Mouse (Mus musculus): Measurements from ENCODE around the gene Adgrg3. TPM values are rescaled to one million over a fixed set of nuclear protein-coding genes. Genes with fewer than 3 reads are reported as not detected.
A peak's percentile ranks its signal among the peaks of the same experiment; 100 is the strongest.

Adgrg3 gene
- total RNA-seq, 2 experiments from 2014 or later = 15.5 to 28.8 TPM

GRCm38 (mm10) chr8:94992534-94992933, 25.0 kb upstream of the Adgrg3 start:
- ATAC-seq (ENCODE audit: poor library complexity, severe bottlenecking) = no peak

- no peak for ATAC-seq (ENCODE audit: poor library complexity, severe bottlenecking)
These were observed 24.3 kb upstream of the Adgrg3 start for GRCm38 (mm10) chr8:94992996-94993724.

GRCm38 (mm10) chr8:94994006-94994405, 23.5 kb upstream of the Adgrg3 start:
- no peak for ATAC-seq (ENCODE audit: poor library complexity, severe bottlenecking)

- no peak for ATAC-seq (ENCODE audit: poor library complexity, severe bottlenecking)
These were observed 23.0 kb upstream of the Adgrg3 start for GRCm38 (mm10) chr8:94994510-94994909.

GRCm38 (mm10) chr8:94995336-94995893, 22.1 kb upstream of the Adgrg3 start:
- peak; percentile 79 for ATAC-seq (ENCODE audit: poor library complexity, severe bottlenecking)

GRCm38 (mm10) chr8:94996037-94996436, 21.5 kb upstream of the Adgrg3 start:
- no peak for ATAC-seq (ENCODE audit: poor library complexity, severe bottlenecking)

- no peak for ATAC-seq (ENCODE audit: poor library complexity, severe bottlenecking)
These were observed 20.3 kb upstream of the Adgrg3 start for GRCm38 (mm10) chr8:94996899-94997856.

GRCm38 (mm10) chr8:94997857-94998243, 19.6 kb upstream of the Adgrg3 start:
- no peak for ATAC-seq (ENCODE audit: poor library complexity, severe bottlenecking)

- no peak for ATAC-seq (ENCODE audit: poor library complexity, severe bottlenecking)
These were observed 19.1 kb upstream of the Adgrg3 start for GRCm38 (mm10) chr8:94998431-94998830.

GRCm38 (mm10) chr8:94999004-94999403, 18.5 kb upstream of the Adgrg3 start:
- no peak for ATAC-seq (ENCODE audit: poor library complexity, severe bottlenecking)

- ATAC-seq (ENCODE audit: poor library complexity, severe bottlenecking) = no peak
These were observed 17.5 kb upstream of the Adgrg3 start for GRCm38 (mm10) chr8:94999956-95000355.

- peak; percentile 65 for ATAC-seq (ENCODE audit: poor library complexity, severe bottlenecking)
These were observed 16.8 kb upstream of the Adgrg3 start for GRCm38 (mm10) chr8:95000684-95001083.

- no peak for ATAC-seq (ENCODE audit: poor library complexity, severe bottlenecking)
These were observed 16.3 kb upstream of the Adgrg3 start for GRCm38 (mm10) chr8:95001165-95001564.

- ATAC-seq (ENCODE audit: poor library complexity, severe bottlenecking) = peak; percentile 84
These were observed 15.8 kb upstream of the Adgrg3 start for GRCm38 (mm10) chr8:95001655-95002054.

GRCm38 (mm10) chr8:95002089-95002655, 15.3 kb upstream of the Adgrg3 start:
- ATAC-seq (ENCODE audit: poor library complexity, severe bottlenecking) = no peak

- ATAC-seq (ENCODE audit: poor library complexity, severe bottlenecking) = peak; percentile 30
These were observed 5.0 kb upstream of the Adgrg3 start for GRCm38 (mm10) chr8:95012442-95012919.

- ATAC-seq (ENCODE audit: poor library complexity, severe bottlenecking) = no peak
These were observed 1.6 kb upstream of the Adgrg3 start for GRCm38 (mm10) chr8:95015866-95016265.

GRCm38 (mm10) chr8:95016684-95017083, 808 bp upstream of the Adgrg3 start:
- no peak for ATAC-seq (ENCODE audit: poor library complexity, severe bottlenecking)

- ATAC-seq (ENCODE audit: poor library complexity, severe bottlenecking) = no peak
These were observed 610 bp downstream of the Adgrg3 start for GRCm38 (mm10) chr8:95017969-95018635.

GRCm38 (mm10) chr8:95020293-95020777, 2.8 kb downstream of the Adgrg3 start:
- ATAC-seq (ENCODE audit: poor library complexity, severe bottlenecking) = peak; percentile 20
